Mouse (Mus musculus) embryonic fibroblast, embryonic 13.5 days (primary cell): ENCODE data around the gene Gm3625.

Experiments used
- CTCF ChIP-seq: IDR thresholded peaks from 2 replicates; pipeline ENCODE4 v1.5.1; 2011; ENCODE audit warnings: mild to moderate bottlenecking, control low read depth, low read length, moderate library complexity, borderline replicate concordance; ENCODE audit not compliant: insufficient read depth
- POLR2A ChIP-seq: IDR thresholded peaks from 2 replicates; pipeline ENCODE4 v1.6.1; 2011; ENCODE audit warnings: low read depth, mild to moderate bottlenecking, control low read depth, low read length, moderate library complexity

- TF ChIP-seq CTCF, result no peak
- TF ChIP-seq POLR2A, result no peak
These were observed 4.1 kb downstream of the Gm3625 start for GRCm38 (mm10) chr12:4588603-4589002.
